Mouse (Mus musculus) MEL (cell line): ENCODE measurements around the gene Slc22a13. TPM values are rescaled to one million over a fixed set of nuclear protein-coding genes. Genes with fewer than 3 reads are reported as not detected.
A peak's percentile ranks its signal among the peaks of the same experiment; 100 is the strongest.

ENCODE experiments used
- DNase-seq: peaks from one replicate; pipeline ENCODE4 v3.0.0; 2011; ENCODE audit warnings: low read depth, low spot score
- H3K27ac ChIP-seq: 2 replicates; pipeline ENCODE4 v1.5.1; 2012; ENCODE audit warnings: low read depth, mild to moderate bottlenecking, control low read depth, low read length, moderate library complexity; ENCODE audit not compliant: control insufficient read depth
- H3K27me3 ChIP-seq, 2 experiments: fragments of 150-350 bp in 1 of 2; sonication (generic) in 1 of 2; 2 replicates each; pipeline ENCODE4 v1.6.1; 2012; ENCODE audit warnings: low read length in 2 of 2, mild to moderate bottlenecking in 2 of 2, improper control_type of control experiment in 1 of 2, moderate library complexity in 1 of 2; ENCODE audit not compliant: insufficient read depth in 2 of 2, control insufficient read depth in 1 of 2
- H3K36me3 ChIP-seq, 2 experiments: 2 replicates each; pipeline ENCODE4 v1.6.1; 2012 to 2014; ENCODE audit warnings: low read length in 2 of 2, improper control_type of control experiment in 1 of 2, inconsistent platforms in 1 of 2, mild to moderate bottlenecking in 1 of 2; ENCODE audit not compliant: insufficient read depth in 2 of 2, control insufficient read depth in 1 of 2
- H3K4me1 ChIP-seq, 2 experiments: fragments of 150-350 bp in 1 of 2; sonication (generic) in 1 of 2; 2 replicates each; pipeline ENCODE4 v1.6.1; 2012; ENCODE audit warnings: low read length in 2 of 2, improper control_type of control experiment in 1 of 2, mild to moderate bottlenecking in 1 of 2; ENCODE audit not compliant: insufficient read depth in 2 of 2, control insufficient read depth in 1 of 2
- H3K4me3 ChIP-seq, 2 experiments: fragments of 150-350 bp in 1 of 2; sonication (generic) in 1 of 2; 2 replicates each; pipeline ENCODE4 v1.5.1; 2012; ENCODE audit warnings: low read depth in 2 of 2, low read length in 2 of 2, mild to moderate bottlenecking in 2 of 2, moderate library complexity in 2 of 2, control low read depth in 1 of 2, improper control_type of control experiment in 1 of 2; ENCODE audit not compliant: control insufficient read depth in 1 of 2, insufficient read depth in 1 of 2
- H3K79me2 ChIP-seq: 2 replicates; pipeline ENCODE4 v1.6.1; 2012; ENCODE audit warnings: mild to moderate bottlenecking, low read length, moderate library complexity; ENCODE audit not compliant: control insufficient read depth, poor library complexity, insufficient read depth
- H3K9ac ChIP-seq: 2 replicates; pipeline ENCODE4 v1.6.1; 2012; ENCODE audit warnings: low read depth, mild to moderate bottlenecking, control low read depth, low read length, moderate library complexity; ENCODE audit not compliant: control insufficient read depth, poor library complexity, severe bottlenecking
- H3K9me3 ChIP-seq: fragments of 150-350 bp; sonication (generic); replicated peaks from 2 replicates; pipeline ENCODE4 v1.6.1; 2012; ENCODE audit warnings: mild to moderate bottlenecking, low read length, improper control_type of control experiment, moderate library complexity; ENCODE audit not compliant: insufficient read depth
- CTCF ChIP-seq, 3 experiments: IDR thresholded peaks in 2 of 3; conservative IDR thresholded peaks in 1 of 3; 2 replicates each; pipeline ENCODE4 v1.5.1; 2011 to 2012; ENCODE audit warnings: low read length in 3 of 3, low read depth in 2 of 3, mild to moderate bottlenecking in 2 of 3, improper control_type of control experiment in 1 of 3, inconsistent platforms in 1 of 3, mixed read lengths in 1 of 3, moderate library complexity in 1 of 3; ENCODE audit not compliant: control insufficient read depth in 1 of 3, insufficient read depth in 1 of 3, poor library complexity in 1 of 3, severe bottlenecking in 1 of 3
- ELF1 ChIP-seq: IDR thresholded peaks from 2 replicates; pipeline ENCODE4 v1.6.1; 2014; ENCODE audit warnings: low read depth, mild to moderate bottlenecking, inconsistent platforms, low read length, improper control_type of control experiment, moderate library complexity
- EP300 ChIP-seq, 2 experiments: IDR thresholded peaks; 2 replicates each; pipeline ENCODE4 v1.6.1; 2011; ENCODE audit warnings: improper control_type of control experiment in 2 of 2, low read length in 2 of 2, low read depth in 1 of 2, mild to moderate bottlenecking in 1 of 2
- HCFC1 ChIP-seq: IDR thresholded peaks from 2 replicates; pipeline ENCODE4 v1.6.1; 2012; ENCODE audit warnings: low read depth, mild to moderate bottlenecking, inconsistent platforms, low read length, improper control_type of control experiment, moderate library complexity
- KAT2A ChIP-seq: conservative IDR thresholded peaks from 2 replicates; pipeline ENCODE4 v1.6.1; 2012; ENCODE audit warnings: low read depth, low read length, improper control_type of control experiment, inconsistent platforms
- MAFK ChIP-seq: IDR thresholded peaks from 2 replicates; pipeline ENCODE4 v1.6.1; 2011; ENCODE audit warnings: low read depth, mild to moderate bottlenecking, low read length, improper control_type of control experiment, borderline replicate concordance
- MAX ChIP-seq: IDR thresholded peaks from 2 replicates; pipeline ENCODE4 v1.6.1; 2011; ENCODE audit warnings: low read length, improper control_type of control experiment
- MXI1 ChIP-seq: IDR thresholded peaks from 2 replicates; pipeline ENCODE4 v1.6.1; 2011; ENCODE audit warnings: mild to moderate bottlenecking, low read depth, low read length, improper control_type of control experiment
- MYB ChIP-seq: IDR thresholded peaks from 2 replicates; pipeline ENCODE4 v1.6.1; 2011; ENCODE audit warnings: mild to moderate bottlenecking, low read depth, low read length, improper control_type of control experiment
- NELFE ChIP-seq: IDR thresholded peaks from 2 replicates; pipeline ENCODE4 v1.6.1; 2011; ENCODE audit warnings: low read depth, low read length, improper control_type of control experiment
- NRF1 ChIP-seq: IDR thresholded peaks from 2 replicates; pipeline ENCODE4 v1.6.1; 2014; ENCODE audit warnings: low read depth, mild to moderate bottlenecking, inconsistent platforms, low read length, improper control_type of control experiment, moderate library complexity; ENCODE audit not compliant: poor library complexity, insufficient read depth, severe bottlenecking
- POLR2AphosphoS2 ChIP-seq: IDR thresholded peaks from 2 replicates; pipeline ENCODE4 v1.6.1; 2011; ENCODE audit warnings: low read length, improper control_type of control experiment
- POLR2AphosphoS5 ChIP-seq: IDR thresholded peaks from 2 replicates; pipeline ENCODE4 v1.6.1; 2012; ENCODE audit warnings: low read depth, borderline replicate concordance, mild to moderate bottlenecking, inconsistent platforms, low read length, moderate library complexity, mixed read lengths
- RAD21 ChIP-seq: IDR thresholded peaks from 2 replicates; pipeline ENCODE4 v1.6.1; 2011; ENCODE audit warnings: mild to moderate bottlenecking, low read depth, low read length, improper control_type of control experiment
- RCOR1 ChIP-seq: IDR thresholded peaks from 2 replicates; pipeline ENCODE4 v1.6.1; 2012; ENCODE audit warnings: low read depth, mild to moderate bottlenecking, inconsistent platforms, low read length, improper control_type of control experiment
- SMC3 ChIP-seq: IDR thresholded peaks from 2 replicates; pipeline ENCODE4 v1.6.1; 2011; ENCODE audit warnings: low read depth, low read length, improper control_type of control experiment
- TAL1 ChIP-seq: IDR thresholded peaks from 2 replicates; pipeline ENCODE4 v1.6.1; 2012; ENCODE audit warnings: mild to moderate bottlenecking, inconsistent platforms, low read length, moderate library complexity, mixed read lengths
- TBP ChIP-seq: IDR thresholded peaks from 2 replicates; pipeline ENCODE4 v1.8.0; 2011; ENCODE audit warnings: low read depth, low read length, improper control_type of control experiment
- TCF12 ChIP-seq: IDR thresholded peaks from 2 replicates; pipeline ENCODE4 v1.6.1; 2014; ENCODE audit warnings: low read depth, mild to moderate bottlenecking, inconsistent platforms, low read length, improper control_type of control experiment, moderate library complexity
- USF1 ChIP-seq: IDR thresholded peaks from 2 replicates; pipeline ENCODE4 v1.6.1; 2014; ENCODE audit warnings: low read depth, mild to moderate bottlenecking, inconsistent platforms, low read length, improper control_type of control experiment, moderate library complexity
- USF2 ChIP-seq, 2 experiments: IDR thresholded peaks; 2 replicates each; pipeline ENCODE4 v1.6.1; 2011 to 2012; ENCODE audit warnings: improper control_type of control experiment in 2 of 2, low read length in 2 of 2, borderline replicate concordance in 1 of 2, inconsistent platforms in 1 of 2, low read depth in 1 of 2, mild to moderate bottlenecking in 1 of 2; ENCODE audit not compliant: insufficient read depth in 1 of 2
- ZMIZ1 ChIP-seq: IDR thresholded peaks from 2 replicates; pipeline ENCODE4 v1.6.1; 2012; ENCODE audit warnings: low read depth, mild to moderate bottlenecking, inconsistent platforms, low read length, improper control_type of control experiment, moderate library complexity
- ZNF384 ChIP-seq: IDR thresholded peaks from 2 replicates; pipeline ENCODE4 v1.6.1; 2012; ENCODE audit warnings: low read depth, mild to moderate bottlenecking, inconsistent platforms, low read length, improper control_type of control experiment
- polyA plus RNA-seq, 2 experiments: library from polyadenylated mRNA; stranded (reverse) in 1 of 2; unstranded in 1 of 2; fragments of >175 nt in 1 of 2; fragments of >200 nt in 1 of 2; gene quantifications; 2 replicates each; pipeline versions ENCODE4 v1.2.1 to v1.2.4; 2012; ENCODE audit warnings: low replicate concordance in 2 of 2, low read depth in 1 of 2; ENCODE audit not compliant: insufficient read length in 2 of 2, insufficient read depth in 1 of 2, missing spikeins in 1 of 2
- total RNA-seq: library from RNA; depleted of rRNA; stranded (reverse); fragments of 300-350 nt; gene quantifications from 2 replicates; pipeline ENCODE4 v1.2.3, GENCODE M21; 2012

Slc22a13 gene
- total and polyA plus RNA-seq, 3 experiments = 0.04 TPM; not detected in 2

DNA sequence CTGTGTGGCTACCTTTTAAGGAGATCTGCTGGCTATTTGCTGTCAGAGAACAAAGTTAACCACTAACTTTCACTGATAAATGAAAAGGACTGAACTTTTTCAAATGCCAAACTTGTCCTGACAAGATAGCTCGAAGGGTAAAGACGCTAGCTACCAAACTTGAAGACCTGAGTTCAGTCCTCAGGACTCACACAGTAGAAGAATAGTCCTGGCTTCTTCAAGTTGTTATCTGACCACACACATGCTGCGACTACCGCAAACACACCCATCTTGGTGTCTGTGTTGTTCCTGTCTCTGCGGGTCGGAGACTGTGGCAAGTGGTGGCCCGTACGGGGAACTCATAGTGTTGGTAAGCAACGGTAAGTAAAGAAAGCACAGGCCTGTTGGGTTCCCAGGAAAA, 5.3 kb downstream of the Slc22a13 start (continued):
- TF ChIP-seq TAL1 = peak; percentile 87
- no peak for TF ChIP-seq MAFK
- no peak for TF ChIP-seq USF1
- no peak for TF ChIP-seq POLR2AphosphoS5
- no peak for TF ChIP-seq RAD21
- peak; percentile 7; the same call in 1 of the 2 replicates for TF ChIP-seq SMC3
- TF ChIP-seq POLR2AphosphoS2 = no peak
- TF ChIP-seq RCOR1 = peak; percentile 70
- TF ChIP-seq NRF1 = no peak
- no peak for TF ChIP-seq USF2 (IDR thresholded peaks at IDR 0.05; ENCODE audit: borderline replicate concordance in 1 of 2, insufficient read depth in 1 of 2, low read depth in 1 of 2, low read length in 2 of 2)
- TF ChIP-seq, all 39 proteins: peak for 16

DNA sequence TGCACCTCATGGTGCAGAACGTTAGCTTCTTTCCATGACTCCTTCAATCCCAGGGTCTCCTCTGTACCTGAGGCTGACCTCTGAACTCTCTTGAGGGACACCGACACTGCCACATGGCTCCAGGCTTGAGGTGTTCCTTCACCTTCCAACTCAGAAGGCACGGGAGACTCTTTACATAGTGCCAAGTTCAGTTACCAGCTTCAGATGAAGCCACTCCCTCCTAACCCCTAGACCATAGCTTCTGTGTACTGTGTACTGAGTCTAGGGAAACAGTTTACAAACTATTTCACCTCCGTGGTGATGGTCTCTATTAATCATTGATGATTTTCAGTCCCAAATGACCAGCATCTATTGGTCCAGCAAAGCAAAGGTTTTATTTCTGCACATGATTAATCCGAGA, 7.2 kb downstream of the Slc22a13 start:
- no peak overlapping the region for H3K27ac ChIP-seq
- H3K9ac ChIP-seq = no peak overlapping the region
- no peaks in the 10 kb centered on the region for H3K9me3 ChIP-seq
- no peak for TF ChIP-seq TCF12
- TF ChIP-seq KAT2A = no peak
- no peak for TF ChIP-seq NELFE
- no peak for TF ChIP-seq ZNF384
- no peak for TF ChIP-seq NRF1
- no peak for TF ChIP-seq RCOR1
- no peak for TF ChIP-seq MXI1
- no peak for TF ChIP-seq CTCF (IDR thresholded peaks at IDR 0.05 in 2 of 3, conservative IDR thresholded peaks at IDR 0.05 in 1 of 3; ENCODE audit: control insufficient read depth in 1 of 3, insufficient read depth in 1 of 3, low read depth in 2 of 3, low read length in 3 of 3, poor library complexity in 1 of 3, severe bottlenecking in 1 of 3)
- TF ChIP-seq MAX = no peak
- no peak for TF ChIP-seq HCFC1
- TF ChIP-seq SMC3 = no peak
- TF ChIP-seq ELF1 = no peak
- no peak for TF ChIP-seq TBP
- TF ChIP-seq TAL1 = no peak
- TF ChIP-seq MAFK = no peak
- no peak for TF ChIP-seq ZMIZ1
- no peak for TF ChIP-seq EP300 (IDR thresholded peaks at IDR 0.05; ENCODE audit: low read depth in 1 of 2, low read length in 2 of 2)
- no peak for TF ChIP-seq USF1
- no peak for TF ChIP-seq MYB
- TF ChIP-seq USF2 (IDR thresholded peaks at IDR 0.05; ENCODE audit: borderline replicate concordance in 1 of 2, insufficient read depth in 1 of 2, low read depth in 1 of 2, low read length in 2 of 2) = no peak
- TF ChIP-seq, all 39 proteins: peak for 0
- H3K36me3 ChIP-seq = peaks cover 0 to 7% of the 10 kb centered on the region in 2 experiments; a peak in 1 of 4 replicates
- H3K4me1 ChIP-seq = peaks cover 0 to 7% of the 10 kb centered on the region in 2 experiments; a peak in 3 of 4 replicates
- no peak for DNase-seq
- H3K4me3 ChIP-seq = no peak overlapping the region
- no peaks in the 10 kb centered on the region for H3K27me3 ChIP-seq
- H3K79me2 ChIP-seq = no peaks in the 10 kb centered on the region
